Mouse (Mus musculus) hindbrain, postnatal 0 days (tissue): ENCODE measurements at regions not wholly inside any gene's neighbourhood (a gene's known extent, or its start where the extent isn't known, plus 50 kb on each side); places are given as distances from the start of the nearest gene placed in this dataset.

Experiments used
- ATAC-seq: fragments of 200-750 bp; cut with Nextera tagmentation; 2 replicates; pipeline ENCODE4 v1.8.0; 2017; ENCODE audit warnings: mild to moderate bottlenecking, moderate TSS enrichment, moderate library complexity
- DNase-seq: peaks from one replicate; pipeline ENCODE4 v3.0.0-alpha.2; 2015; ENCODE audit warnings: low spot score
- H3K27ac ChIP-seq: fragments of 300-500 bp; sonication (generic); 2 replicates; pipeline ENCODE4 v1.5.1; 2014; ENCODE audit warnings: mild to moderate bottlenecking
- H3K27me3 ChIP-seq: fragments of 300-500 bp; sonication (generic); 2 replicates; pipeline ENCODE4 v1.6.1; 2014; ENCODE audit warnings: low read length, mixed read lengths; ENCODE audit not compliant: insufficient read depth
- H3K36me3 ChIP-seq: fragments of 300-500 bp; sonication (generic); 2 replicates; pipeline ENCODE4 v1.6.1; 2014; ENCODE audit warnings: low read length, mixed read lengths; ENCODE audit not compliant: insufficient read depth
- H3K4me1 ChIP-seq: fragments of 300-500 bp; sonication (generic); 2 replicates; pipeline ENCODE4 v1.6.1; 2014; ENCODE audit warnings: antibody characterized with exemption, low read length, mixed read lengths; ENCODE audit not compliant: insufficient read depth
- H3K4me2 ChIP-seq: fragments of 300-500 bp; sonication (generic); 2 replicates; pipeline ENCODE4 v1.6.1; 2014; ENCODE audit warnings: low read depth, mild to moderate bottlenecking, low read length, moderate library complexity, mixed read lengths
- H3K4me3 ChIP-seq: fragments of 300-500 bp; sonication (generic); 2 replicates; pipeline ENCODE4 v1.5.1; 2014; ENCODE audit warnings: low read length
- H3K9ac ChIP-seq: fragments of 300-500 bp; sonication (generic); replicated peaks from 2 replicates; pipeline ENCODE4 v1.6.1; 2014; ENCODE audit warnings: mild to moderate bottlenecking, low read length, moderate library complexity, mixed read lengths
- H3K9me3 ChIP-seq: fragments of 300-500 bp; sonication (generic); 2 replicates; pipeline ENCODE4 v1.6.1; 2016; ENCODE audit warnings: low read length, mixed read lengths
- CTCF ChIP-seq: IDR thresholded peaks from 2 replicates; pipeline ENCODE4 v1.5.1; 2016; ENCODE audit warnings: antibody characterized with exemption, control low read depth, low read depth
- WGBS: fragments of 180-500 bp; shearing (Covaris S2); extraction: QIAGEN DNeasy Blood & Tissue Kit; methylation state at CpG from one replicate; pipeline ENCODE4 v1.1.7; 2014; 5-methylcytosine and 5-hydroxymethylcytosine counted together

GRCm38 (mm10) chr2:34027445-34027844 lies 139.7 kb upstream of the Mvb12b start:
- H3K27ac ChIP-seq: peak overlapping the region; percentile 48; the same call in 1 of the 2 replicates
- H3K9ac ChIP-seq: no peak overlapping the region
- TF ChIP-seq CTCF: no peak
- ATAC-seq (peak; percentile 64), DNase-seq (peak; percentile 70)
- no peak overlapping the region for H3K4me3 ChIP-seq
- no peaks in the 10 kb centered on the region for H3K9me3 ChIP-seq
- no peaks in the 10 kb centered on the region for H3K36me3 ChIP-seq
- 0 out of 2 replicates have a peak overlapping the region, but pooled peaks have one; percentile 23 for H3K4me2 ChIP-seq
- WGBS: 12% methylated on average over 9 of the region's 9 CpGs
- no peaks in the 10 kb centered on the region for H3K27me3 ChIP-seq
- H3K4me1 ChIP-seq: peaks cover 21% of the 10 kb centered on the region

GRCm38 (mm10) chr2:34026566-34027360 lies 139.0 kb upstream of the Mvb12b start:
- peak overlapping the region; percentile 48; the same call in 1 of the 2 replicates for H3K27ac ChIP-seq
- H3K36me3 ChIP-seq: no peaks in the 10 kb centered on the region
- WGBS: 69% methylated on average over 16 of the region's 16 CpGs
- H3K27me3 ChIP-seq: no peaks in the 10 kb centered on the region
- 0 out of 2 replicates have a peak overlapping the region, but pooled peaks have one; percentile 23 for H3K4me2 ChIP-seq
- TF ChIP-seq CTCF: peak; percentile 43
- H3K9ac ChIP-seq: no peak overlapping the region
- ATAC-seq (peak; percentile 46; the same call in 1 of the 2 replicates), DNase-seq (no peak)
- H3K4me1 ChIP-seq: peaks cover 21% of the 10 kb centered on the region
- H3K4me3 ChIP-seq: no peak overlapping the region
- no peaks in the 10 kb centered on the region for H3K9me3 ChIP-seq

GRCm38 (mm10) chr2:34025715-34026360 lies 138.1 kb upstream of the Mvb12b start:
- Histone ChIP-seq H3K36me3 (no peaks in the 10 kb centered on the region), H3K9me3 (no peaks in the 10 kb centered on the region), H3K27me3 (no peaks in the 10 kb centered on the region), H3K4me3 (no peak overlapping the region), H3K27ac (no peak overlapping the region), H3K4me2 (no peak overlapping the region), H3K4me1 (peaks cover 13% of the 10 kb centered on the region), H3K9ac (no peak overlapping the region)
- DNase-seq: peak; percentile 52
- no peak for ATAC-seq
- peak; percentile 60 for TF ChIP-seq CTCF
- WGBS: 41% methylated on average over 10 of the region's 10 CpGs

- Histone ChIP-seq H3K4me1 (peaks cover 4% of the 10 kb centered on the region; the same call in 1 of the 2 replicates), H3K9ac (no peak overlapping the region), H3K27ac (no peak overlapping the region), H3K27me3 (no peaks in the 10 kb centered on the region), H3K4me3 (no peak overlapping the region), H3K36me3 (no peaks in the 10 kb centered on the region), H3K4me2 (no peak overlapping the region), H3K9me3 (no peaks in the 10 kb centered on the region)
- no peak for ATAC-seq
- DNase-seq: no peak
- TF ChIP-seq CTCF: no peak
- 59% methylated on average over 5 of the region's 5 CpGs for WGBS
Observed at GRCm38 (mm10) chr2:34017142-34017453, 129.4 kb upstream of the Mvb12b start.

GRCm38 (mm10) chr2:34016350-34017141 lies 128.8 kb upstream of the Mvb12b start:
- Histone ChIP-seq H3K36me3 (no peaks in the 10 kb centered on the region), H3K27ac (no peak overlapping the region), H3K27me3 (no peaks in the 10 kb centered on the region), H3K4me3 (no peak overlapping the region), H3K4me1 (peaks cover 4% of the 10 kb centered on the region; the same call in 1 of the 2 replicates), H3K9ac (no peak overlapping the region), H3K4me2 (no peak overlapping the region), H3K9me3 (no peaks in the 10 kb centered on the region)
- WGBS: 20% methylated on average over 20 of the region's 20 CpGs
- ATAC-seq (no peak), DNase-seq (no peak)
- no peak for TF ChIP-seq CTCF

GRCm38 (mm10) chr2:34015640-34015995 lies 127.9 kb upstream of the Mvb12b start:
- no peak overlapping the region for H3K4me2 ChIP-seq
- H3K9me3 ChIP-seq: no peaks in the 10 kb centered on the region
- no peaks in the 10 kb centered on the region for H3K27me3 ChIP-seq
- ATAC-seq: no peak
- peaks cover 4% of the 10 kb centered on the region; the same call in 1 of the 2 replicates for H3K4me1 ChIP-seq
- no peak overlapping the region for H3K4me3 ChIP-seq
- TF ChIP-seq CTCF: no peak
- no peak overlapping the region for H3K9ac ChIP-seq
- no peak for DNase-seq
- no peak overlapping the region for H3K27ac ChIP-seq
- WGBS: 90% methylated on average over 7 of the region's 7 CpGs
- no peaks in the 10 kb centered on the region for H3K36me3 ChIP-seq
